Mouse (Mus musculus) kidney, adult 2 months (tissue): ENCODE data around the gene Zglp1.

Experiments
- CTCF ChIP-seq: fragments of 200-500 bp; conservative IDR thresholded peaks from 2 replicates; pipeline ENCODE4 v1.5.1; 2011; ENCODE audit warnings: low read depth, mild to moderate bottlenecking, control low read depth, low read length, moderate library complexity, mixed read lengths; ENCODE audit not compliant: insufficient read depth, insufficient read length
- POLR2A ChIP-seq: fragments of 200-500 bp; IDR thresholded peaks from one replicate; pipeline ENCODE4 v1.6.1; 2011; ENCODE audit warnings: low read depth, low read length, control low read depth

- TF ChIP-seq CTCF (no peak), POLR2A (no peak)
These were observed 38.3 kb downstream of the Zglp1 start for GRCm38 (mm10) chr9:21028560-21029110.
